Mouse (Mus musculus) left cerebral cortex, adult 2 months (tissue): ENCODE measurements around the gene Afdn. TPM values are rescaled to one million over a fixed set of nuclear protein-coding genes. Genes with fewer than 3 reads are reported as not detected.
A peak's percentile ranks its signal among the peaks of the same experiment; 100 is the strongest.

Experiments used
- DNase-seq, 2 experiments: peaks; one replicate each; pipeline ENCODE4 v3.0.0; 2021 to 2022; ENCODE audit warnings: low spot score in 2 of 2, mixed read lengths in 1 of 2; ENCODE audit errors: extremely low spot score in 1 of 2
- H3K27ac ChIP-seq: fragments of 200-600 bp; 2 replicates; pipeline ENCODE4 v1.8.1; 2022
- H3K4me3 ChIP-seq: fragments of 200-600 bp; 2 replicates; pipeline ENCODE4 v1.8.1; 2022
- CTCF ChIP-seq: fragments of 200-600 bp; IDR thresholded peaks from 2 replicates; pipeline ENCODE4 v1.8.1; 2022; ENCODE audit warnings: antibody characterized with exemption, mild to moderate bottlenecking, moderate library complexity
- intact Hi-C: fragments of 180-260 bp; cut with DNase I; formaldehyde crosslinking; loops from one replicate; pipeline ENCODE4 v1.15.1; 2025
- total RNA-seq, 2 experiments: library from RNA; stranded (reverse); gene quantifications; 2 replicates each; pipeline ENCODE4 v1.2.3; 2021

The Afdn gene
- total RNA-seq, 2 experiments from 2014 or later: 127 to 134 TPM

DNA sequence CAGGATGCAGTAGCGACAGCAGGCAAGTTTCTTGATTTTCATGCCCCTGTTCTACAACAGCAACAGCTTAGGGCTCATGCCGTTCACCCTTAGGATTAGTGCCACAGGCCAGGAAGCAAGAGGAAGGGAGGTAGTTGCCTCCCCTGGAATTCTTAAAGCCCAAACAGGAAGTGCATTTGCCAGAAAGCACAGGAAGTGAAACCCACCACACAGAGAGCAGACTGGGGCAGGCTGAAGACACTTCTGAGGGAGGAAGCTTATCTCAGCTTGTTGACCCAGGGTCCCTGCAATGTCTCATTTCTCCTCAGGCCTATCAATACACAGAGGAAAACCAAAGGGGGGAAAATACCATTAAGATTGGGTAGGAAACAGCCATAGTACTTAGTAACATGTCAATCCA lies 19.5 kb upstream of the Afdn start:
- H3K27ac ChIP-seq: no peak overlapping the region
- intact Hi-C loops: no loop called here
- H3K4me3 ChIP-seq: no peak overlapping the region
- TF ChIP-seq CTCF: no peak
- DNase-seq: no peak

DNA sequence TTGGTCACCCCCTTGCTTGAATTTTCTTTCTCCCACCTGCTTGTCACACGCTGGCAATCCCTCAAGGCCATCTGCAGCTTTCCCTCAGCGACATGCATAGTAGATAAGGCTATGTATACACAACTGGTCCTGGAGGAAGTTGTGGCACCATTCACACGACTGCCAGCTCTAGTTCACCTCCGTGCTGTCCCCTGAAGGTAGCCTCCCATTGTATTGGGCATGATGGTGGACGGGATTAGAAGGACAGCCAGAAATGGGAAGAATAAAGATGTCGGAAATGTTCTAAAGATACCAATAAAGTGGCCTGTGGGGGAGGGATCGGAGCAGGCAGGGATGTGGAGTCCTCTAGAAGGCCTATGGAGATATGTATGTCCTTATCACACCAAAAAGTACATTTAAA lies 18.7 kb upstream of the Afdn start:
- Histone ChIP-seq H3K4me3 (no peak overlapping the region), H3K27ac (no peak overlapping the region)
- no peak for TF ChIP-seq CTCF
- intact Hi-C loops: no loop called here
- no peak for DNase-seq

DNA sequence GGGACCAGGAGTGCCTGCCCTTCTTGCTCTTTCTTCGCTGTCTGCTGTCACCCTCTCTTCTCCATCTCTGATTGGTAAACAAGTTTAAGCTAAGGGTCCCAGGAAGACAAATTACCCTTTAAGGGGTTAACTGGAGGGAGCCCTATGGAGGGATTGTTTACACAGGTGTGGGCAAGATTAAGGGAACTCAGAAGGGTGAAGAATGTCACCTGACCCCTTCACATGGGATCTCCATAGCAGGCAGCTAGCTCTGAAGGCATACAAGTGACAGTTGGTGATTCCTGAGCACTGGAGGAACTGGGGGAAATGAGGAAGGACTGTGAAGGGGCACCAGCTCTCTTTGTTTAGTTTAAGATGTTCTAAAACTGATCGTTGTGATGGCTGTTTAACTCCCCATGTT lies 18.0 kb upstream of the Afdn start:
- intact Hi-C loops: no loop called here
- no peak overlapping the region for H3K27ac ChIP-seq
- no peak for TF ChIP-seq CTCF
- no peak overlapping the region for H3K4me3 ChIP-seq
- no peak for DNase-seq

DNA sequence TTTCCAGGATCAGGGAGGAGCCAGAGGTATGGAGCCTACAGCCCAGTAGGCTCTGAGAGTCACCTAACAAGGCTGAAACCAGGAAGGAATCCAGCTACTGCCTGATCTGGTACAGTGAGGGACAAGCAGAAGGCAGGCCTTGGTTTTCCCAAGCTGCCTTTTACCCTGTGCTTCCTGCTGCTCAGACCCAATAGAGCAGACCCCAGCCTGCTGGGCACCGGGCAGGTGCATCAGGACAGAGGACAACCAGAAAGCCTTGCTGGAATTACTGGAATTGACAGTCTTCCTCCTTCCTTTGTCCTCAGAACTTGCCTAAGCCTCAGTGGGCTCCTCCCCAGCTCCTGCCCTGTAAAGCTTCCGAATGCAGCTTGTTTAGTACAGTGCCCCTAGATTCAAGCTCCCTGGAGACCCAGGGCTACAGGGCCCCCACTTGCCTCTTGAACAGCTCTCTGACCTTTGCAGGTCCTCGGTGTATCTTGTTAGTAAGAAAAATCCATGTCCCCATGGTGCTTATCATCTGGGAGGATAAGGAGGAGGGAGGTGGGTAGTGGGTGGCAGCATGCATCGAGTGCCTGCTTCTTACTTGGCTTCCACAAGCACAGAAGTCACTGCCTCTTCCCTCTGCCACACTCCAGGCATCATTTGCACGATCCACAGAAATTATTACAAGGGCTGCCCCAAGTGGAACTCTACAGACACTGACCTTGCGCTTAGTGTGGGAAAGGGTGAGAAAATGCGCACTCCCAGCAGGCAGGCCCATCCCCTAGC lies 17.2 kb upstream of the Afdn start:
- DNase-seq: no peak
- intact Hi-C loops: no loop called here
- TF ChIP-seq CTCF: no peak
- H3K27ac ChIP-seq: peak overlapping the region; percentile 12; the same call in 1 of the 2 replicates
- no peak overlapping the region for H3K4me3 ChIP-seq

DNA sequence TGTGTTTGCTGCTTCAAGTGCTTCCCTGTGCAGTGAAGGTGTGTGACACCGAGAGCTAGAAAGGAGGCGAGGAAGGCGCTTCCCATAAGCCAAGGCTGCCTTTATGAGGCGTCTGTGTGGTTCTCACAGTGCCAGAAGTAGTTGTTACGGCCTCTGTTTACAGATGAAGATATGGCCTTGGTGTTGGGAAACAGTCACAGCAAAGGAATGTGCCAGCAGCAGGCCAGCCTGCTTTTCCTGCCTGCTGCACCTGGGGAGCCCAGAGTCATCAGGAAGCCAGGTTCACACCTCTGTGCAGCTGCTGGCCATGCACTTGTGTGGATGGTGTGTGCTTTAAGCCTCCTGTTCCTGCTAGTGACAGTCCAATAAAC lies 16.6 kb upstream of the Afdn start:
- intact Hi-C loops: no loop called here
- no peak for TF ChIP-seq CTCF
- no peak for DNase-seq
- Histone ChIP-seq H3K4me3 (no peak overlapping the region), H3K27ac (peak overlapping the region; percentile 55; the same call in 1 of the 2 replicates)

DNA sequence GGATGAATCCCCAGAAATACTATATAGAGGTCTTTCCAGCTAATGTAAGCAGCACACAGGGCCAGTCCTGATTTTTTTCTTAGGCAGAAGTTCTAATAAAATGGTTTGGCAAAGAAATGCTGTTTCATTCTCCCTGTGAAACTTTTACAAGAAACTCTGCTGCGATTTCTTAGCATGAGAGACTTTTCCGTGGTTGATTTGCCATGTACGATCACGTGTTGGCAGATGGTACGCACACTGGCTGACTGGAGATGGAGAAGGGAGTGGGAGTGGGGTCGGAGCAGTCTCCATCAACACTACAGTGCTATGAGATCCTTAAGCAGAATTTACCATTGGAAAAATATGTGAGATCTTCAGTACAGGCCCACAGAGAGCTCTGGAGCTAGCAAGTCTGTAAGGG lies 16.1 kb upstream of the Afdn start:
- intact Hi-C loops: no loop called here
- DNase-seq: no peak
- no peak for TF ChIP-seq CTCF
- Histone ChIP-seq H3K27ac (no peak overlapping the region), H3K4me3 (no peak overlapping the region)

DNA sequence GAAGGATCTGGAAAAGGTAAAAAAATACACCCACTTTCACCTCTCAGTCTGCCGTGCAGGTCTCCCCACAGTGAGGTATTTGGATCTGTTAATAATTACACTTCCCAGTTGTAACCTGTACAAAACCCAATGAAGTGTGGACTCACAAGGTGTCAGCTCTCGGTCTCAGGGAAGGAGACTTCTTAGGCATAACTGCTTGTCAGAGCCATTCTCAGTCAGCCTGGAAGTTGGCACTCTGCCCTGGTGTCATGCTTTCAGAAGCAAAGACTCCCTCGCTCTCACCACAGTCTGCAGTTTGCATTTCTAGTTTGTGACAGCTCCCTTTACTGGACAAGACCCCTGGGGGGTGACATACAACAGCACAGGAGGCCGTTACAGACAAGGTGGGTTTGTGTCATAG lies 15.5 kb upstream of the Afdn start:
- H3K27ac ChIP-seq: no peak overlapping the region
- H3K4me3 ChIP-seq: no peak overlapping the region
- no peak for DNase-seq
- no peak for TF ChIP-seq CTCF
- intact Hi-C loops: no loop called here

DNA sequence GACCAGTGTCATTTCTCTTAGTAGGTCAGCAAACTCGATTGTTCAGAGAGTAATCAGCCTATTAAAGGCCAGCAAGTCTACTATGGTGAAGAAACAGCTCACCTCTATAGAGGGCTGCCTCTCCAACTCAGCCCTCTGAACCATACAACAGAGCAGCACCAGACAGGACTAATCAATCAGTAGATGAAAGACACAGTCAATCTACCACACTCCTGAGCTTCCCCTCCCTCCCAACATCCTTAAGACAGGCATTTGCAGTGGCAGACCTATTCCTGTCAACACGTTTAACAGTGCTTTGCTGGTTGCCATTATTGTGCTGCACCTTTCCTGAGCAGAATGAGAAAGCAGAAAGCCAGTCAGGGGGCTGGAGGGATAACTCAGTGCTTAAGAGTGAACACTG lies 15.0 kb upstream of the Afdn start:
- Histone ChIP-seq H3K27ac (no peak overlapping the region), H3K4me3 (no peak overlapping the region)
- no peak for TF ChIP-seq CTCF
- intact Hi-C loops: no loop called here
- no peak for DNase-seq

DNA sequence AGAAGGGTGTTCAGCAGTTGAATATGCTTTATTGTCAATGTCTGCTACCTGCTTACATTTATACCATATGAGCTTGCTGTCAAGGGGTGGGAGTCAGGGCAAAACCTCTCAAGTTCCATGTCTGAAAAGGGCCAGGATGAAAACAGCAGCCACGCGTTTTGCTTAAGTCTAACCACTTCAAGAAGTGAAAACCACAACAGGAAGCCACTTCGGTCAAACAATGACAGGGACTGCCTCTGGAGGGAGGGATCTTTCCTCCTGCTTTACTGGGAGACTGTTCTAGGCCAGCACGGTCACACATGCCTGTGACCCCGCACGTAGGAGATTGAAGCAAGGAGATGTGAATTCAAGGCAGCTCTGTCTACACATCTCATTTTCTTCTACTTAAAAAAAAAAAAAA lies 14.0 kb upstream of the Afdn start:
- no peak for TF ChIP-seq CTCF
- intact Hi-C loops: no loop called here
- Histone ChIP-seq H3K4me3 (no peak overlapping the region), H3K27ac (no peak overlapping the region)
- DNase-seq: no peak

DNA sequence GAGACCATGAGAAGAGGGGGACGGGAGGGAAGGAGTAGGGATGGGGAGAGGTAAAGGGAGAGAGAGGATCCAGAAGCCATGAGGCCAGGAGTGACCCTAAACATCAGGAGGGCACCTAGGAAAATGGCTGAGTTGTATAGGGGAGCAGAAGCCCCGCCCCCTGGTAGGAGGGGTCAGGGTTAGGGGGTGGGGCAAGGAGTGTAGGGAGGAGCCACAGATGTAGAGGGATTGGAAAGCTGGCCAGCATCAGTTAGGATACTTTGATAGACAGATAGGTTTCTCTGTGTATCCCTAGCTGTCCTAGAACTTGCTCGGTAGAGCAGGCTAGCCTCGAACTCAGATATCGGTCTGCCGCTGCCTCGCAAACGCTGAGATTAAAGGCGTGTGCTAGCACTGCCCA lies 12.7 kb upstream of the Afdn start:
- H3K4me3 ChIP-seq: no peak overlapping the region
- no peak overlapping the region for H3K27ac ChIP-seq
- intact Hi-C loops: no loop called here
- DNase-seq: no peak
- TF ChIP-seq CTCF: no peak

DNA sequence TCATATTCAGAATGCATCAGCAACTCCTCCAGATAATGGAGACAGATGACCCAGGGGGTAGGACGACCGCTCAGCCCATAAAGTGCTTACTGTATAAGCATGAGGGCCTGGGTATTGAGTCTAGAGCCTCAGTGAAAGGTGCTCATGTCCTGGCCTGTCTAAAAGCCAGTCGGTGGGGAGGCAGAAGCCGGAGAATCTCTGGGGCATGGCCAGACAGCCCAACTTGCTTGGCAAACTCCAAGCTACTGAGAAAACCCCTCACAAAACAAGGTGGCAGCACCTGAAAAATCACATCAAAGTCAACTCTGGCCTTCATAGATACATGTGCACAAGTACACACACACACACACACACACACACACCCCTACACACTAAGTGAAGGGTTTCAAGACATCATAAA lies 11.3 kb upstream of the Afdn start:
- DNase-seq: no peak
- TF ChIP-seq CTCF: no peak
- intact Hi-C loops: no loop called here

DNA sequence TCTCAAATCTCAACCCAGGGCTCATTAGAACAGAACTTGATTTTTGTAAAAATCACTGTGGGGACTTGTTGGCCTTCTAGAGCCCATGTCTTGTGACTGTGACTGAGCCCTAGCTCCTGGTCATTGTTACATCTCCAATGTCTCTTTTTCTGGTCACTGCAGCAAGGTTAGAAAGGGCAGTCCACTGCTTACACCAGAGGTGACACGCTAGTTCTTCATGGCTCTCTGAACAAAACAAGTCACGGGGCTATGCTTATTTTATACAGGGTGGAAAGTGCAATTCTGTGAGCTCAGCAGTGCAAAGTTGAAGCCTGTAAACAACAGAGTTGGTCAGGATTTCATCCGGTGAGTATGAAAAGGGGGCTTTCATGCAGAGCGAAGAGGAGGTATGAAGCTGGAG lies 6.4 kb upstream of the Afdn start:
- no peak for DNase-seq
- no peak overlapping the region for H3K27ac ChIP-seq
- TF ChIP-seq CTCF: no peak
- intact Hi-C loops: no loop called here
- no peak overlapping the region for H3K4me3 ChIP-seq

More for the DNA sequence above, 11.3 kb upstream of the Afdn start:
- Histone ChIP-seq H3K4me3 (no peak overlapping the region), H3K27ac (no peak overlapping the region)

DNA sequence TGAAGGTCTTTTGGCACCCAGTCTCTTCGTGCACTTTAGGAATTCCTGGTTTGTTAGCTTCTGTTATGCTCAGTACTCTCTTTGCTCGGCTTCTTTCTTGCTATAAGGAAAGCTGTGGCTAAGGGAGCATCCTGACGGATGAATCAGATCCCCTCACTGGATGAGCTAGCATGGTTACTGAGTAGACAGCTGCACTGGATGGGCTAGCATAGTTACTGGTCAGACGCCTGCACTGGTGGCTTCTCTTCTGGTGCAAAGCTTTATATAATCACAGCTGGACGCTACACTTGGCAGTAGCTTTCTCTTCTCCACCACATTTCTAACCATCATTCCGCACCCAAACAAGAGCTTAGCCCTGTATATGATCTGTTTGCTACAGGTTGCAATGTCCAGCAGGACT lies 5.4 kb upstream of the Afdn start:
- H3K27ac ChIP-seq: no peak overlapping the region

More for the DNA sequence above, 5.4 kb upstream of the Afdn start:
- DNase-seq: no peak
- intact Hi-C loops: loop anchor here (1.0 kb wide), 1 partner anchor 81 kb away; no protein-coding TSS in a partner anchor
- TF ChIP-seq CTCF: no peak
- no peak overlapping the region for H3K4me3 ChIP-seq
